Mouse (Mus musculus): ENCODE measurements around the gene Them5. TPM values are rescaled to one million over a fixed set of nuclear protein-coding genes. Genes with fewer than 3 reads are reported as not detected.

Them5 gene
- polyA plus RNA-seq, 1 experiment from 2014 or later: not detected

DNA sequence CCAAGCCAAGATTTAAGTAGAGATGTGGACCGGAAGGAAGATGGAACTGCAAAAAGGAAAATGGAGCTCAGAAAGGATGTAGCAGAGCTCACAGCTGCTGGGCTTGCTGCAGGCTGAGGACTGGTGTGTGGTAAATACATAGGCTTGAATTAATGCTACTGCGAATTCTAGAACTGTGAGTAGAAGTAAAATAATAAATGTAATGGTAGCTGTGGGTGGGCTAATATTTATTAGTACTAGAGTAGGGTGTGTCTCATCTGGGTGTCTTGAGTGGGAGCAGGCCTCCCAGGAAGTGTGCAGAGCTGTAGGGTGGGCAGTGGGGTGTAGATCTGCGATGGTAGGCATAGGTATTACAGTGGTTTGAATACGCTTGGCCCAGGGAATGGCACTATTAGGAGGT is 7.5 kb upstream of the Them5 start:
- no peaks in the 10 kb centered on the region for H3K4me1 ChIP-seq (ENCODE audit: control insufficient read depth, insufficient read depth, low read length)
- H3K9me3 ChIP-seq (ENCODE audit: control insufficient read depth, low read length): no peaks in the 10 kb centered on the region
- ATAC-seq (ENCODE audit: insufficient number of reproducible peaks, low FRiP score, low TSS enrichment, low read depth) (no peak), DNase-seq (ENCODE audit: low spot score) (no peak)
- H3K4me3 ChIP-seq (ENCODE audit: low read depth, low read length): no peak overlapping the region
- H3K9ac ChIP-seq (ENCODE audit: low read length): no peak overlapping the region
- no peaks in the 10 kb centered on the region for H3K36me3 ChIP-seq (ENCODE audit: control insufficient read depth, insufficient read depth, low read length)
- WGBS: 95% methylated on average over 4 of the region's 4 CpGs
- no peak overlapping the region for H3K4me2 ChIP-seq (ENCODE audit: low read depth, severe bottlenecking)
- H3K27ac ChIP-seq (replicated peaks; ENCODE audit: low read depth, low read length): no peak overlapping the region
- no peaks in the 10 kb centered on the region for H3K27me3 ChIP-seq (ENCODE audit: control insufficient read depth, insufficient read depth, low read length)

DNA sequence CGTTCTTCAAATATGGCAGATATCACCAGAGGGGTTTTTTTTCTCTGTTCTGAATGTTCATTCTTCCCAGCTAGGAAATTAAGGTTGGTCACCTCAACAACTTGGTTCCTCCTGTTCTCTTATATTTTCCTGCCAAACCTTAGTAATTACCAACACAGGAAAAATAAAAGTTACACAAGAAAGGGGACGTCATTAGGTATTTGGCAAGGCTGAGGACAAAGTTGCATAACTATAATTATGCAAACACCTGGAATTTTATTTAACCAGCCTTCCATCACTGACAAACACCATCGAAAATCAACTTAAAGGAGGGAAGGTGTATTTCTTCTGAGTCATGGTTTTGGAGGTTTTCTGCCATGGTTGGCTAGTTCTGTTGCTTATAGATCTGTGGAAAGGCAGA is 3.4 kb upstream of the Them5 start:
- Histone ChIP-seq H3K36me3 (ENCODE audit: control insufficient read depth, insufficient read depth, low read length) (no peaks in the 10 kb centered on the region), H3K9me3 (ENCODE audit: control insufficient read depth, low read length) (no peaks in the 10 kb centered on the region), H3K27ac (replicated peaks; ENCODE audit: low read depth, low read length) (no peak overlapping the region), H3K4me2 (ENCODE audit: low read depth, severe bottlenecking) (no peak overlapping the region), H3K4me3 (ENCODE audit: low read depth, low read length) (no peak overlapping the region), H3K4me1 (ENCODE audit: control insufficient read depth, insufficient read depth, low read length) (no peaks in the 10 kb centered on the region), H3K9ac (ENCODE audit: low read length) (no peak overlapping the region), H3K27me3 (ENCODE audit: control insufficient read depth, insufficient read depth, low read length) (no peaks in the 10 kb centered on the region)
- 86% methylated on average over 3 of the region's 3 CpGs for WGBS
- DNase-seq (ENCODE audit: low spot score) (no peak), ATAC-seq (ENCODE audit: insufficient number of reproducible peaks, low FRiP score, low TSS enrichment, low read depth) (no peak)

DNA sequence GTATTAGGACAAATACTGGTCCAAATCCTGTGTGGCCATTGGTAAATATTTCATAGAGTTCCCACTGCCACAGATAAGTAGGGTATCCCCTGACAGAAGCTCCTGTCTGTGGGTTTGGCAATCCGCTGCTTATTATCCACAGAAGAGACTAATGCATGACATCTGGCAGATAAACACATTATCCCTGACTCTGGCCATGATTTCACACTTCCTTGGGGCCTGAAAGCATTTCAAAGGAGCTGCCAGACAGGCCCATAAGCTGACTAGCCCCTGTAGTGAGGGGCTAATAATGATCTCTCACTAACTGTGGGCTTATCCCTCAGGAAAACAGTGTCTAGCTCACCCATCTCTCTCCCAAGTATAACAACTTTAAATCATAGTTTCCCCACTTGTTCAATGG is 653 bp downstream of the Them5 start:
- no peak for ATAC-seq (ENCODE audit: insufficient number of reproducible peaks, low FRiP score, low TSS enrichment, low read depth)
- Histone ChIP-seq H3K9me3 (ENCODE audit: control insufficient read depth, low read length) (no peaks in the 10 kb centered on the region), H3K4me3 (ENCODE audit: low read depth, low read length) (no peak overlapping the region), H3K27ac (replicated peaks; ENCODE audit: low read depth, low read length) (no peak overlapping the region), H3K27me3 (ENCODE audit: control insufficient read depth, insufficient read depth, low read length) (no peaks in the 10 kb centered on the region), H3K4me1 (ENCODE audit: control insufficient read depth, insufficient read depth, low read length) (no peaks in the 10 kb centered on the region), H3K9ac (ENCODE audit: low read length) (no peak overlapping the region), H3K4me2 (ENCODE audit: low read depth, severe bottlenecking) (no peak overlapping the region), H3K36me3 (ENCODE audit: control insufficient read depth, insufficient read depth, low read length) (no peaks in the 10 kb centered on the region)
- 52% methylated on average over 1 of the region's 1 CpGs for WGBS
- no peak for DNase-seq (ENCODE audit: low spot score)

DNA sequence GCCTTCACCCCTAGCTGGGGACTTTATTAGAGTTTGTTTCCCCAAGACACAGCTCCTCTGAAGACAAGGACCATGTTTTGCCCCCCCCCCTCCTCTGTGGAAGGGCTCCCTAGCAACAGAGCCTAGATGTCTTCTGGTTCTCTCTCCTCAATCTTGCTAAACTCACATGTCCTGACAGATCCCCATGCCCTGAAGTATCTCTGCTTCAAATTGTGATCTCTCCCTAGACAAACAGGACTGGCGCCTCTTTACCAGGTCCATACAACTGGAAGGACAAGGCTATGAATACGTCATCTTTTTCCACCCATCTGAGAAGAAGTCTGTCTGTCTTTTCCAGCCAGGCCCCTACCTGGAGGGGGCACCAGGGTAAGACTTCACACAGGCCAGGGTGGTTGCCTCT is 2.3 kb downstream of the Them5 start:
- H3K4me2 ChIP-seq (ENCODE audit: low read depth, severe bottlenecking): no peak overlapping the region
- 87% methylated on average over 2 of the region's 2 CpGs for WGBS
- DNase-seq (ENCODE audit: low spot score): no peak
- H3K36me3 ChIP-seq (ENCODE audit: control insufficient read depth, insufficient read depth, low read length): no peaks in the 10 kb centered on the region
- H3K27ac ChIP-seq (replicated peaks; ENCODE audit: low read depth, low read length): no peak overlapping the region
- no peak overlapping the region for H3K4me3 ChIP-seq (ENCODE audit: low read depth, low read length)
- no peaks in the 10 kb centered on the region for H3K4me1 ChIP-seq (ENCODE audit: control insufficient read depth, insufficient read depth, low read length)
- no peaks in the 10 kb centered on the region for H3K9me3 ChIP-seq (ENCODE audit: control insufficient read depth, low read length)
- no peaks in the 10 kb centered on the region for H3K27me3 ChIP-seq (ENCODE audit: control insufficient read depth, insufficient read depth, low read length)
- H3K9ac ChIP-seq (ENCODE audit: low read length): no peak overlapping the region
- no peak for ATAC-seq (ENCODE audit: insufficient number of reproducible peaks, low FRiP score, low TSS enrichment, low read depth)

DNA sequence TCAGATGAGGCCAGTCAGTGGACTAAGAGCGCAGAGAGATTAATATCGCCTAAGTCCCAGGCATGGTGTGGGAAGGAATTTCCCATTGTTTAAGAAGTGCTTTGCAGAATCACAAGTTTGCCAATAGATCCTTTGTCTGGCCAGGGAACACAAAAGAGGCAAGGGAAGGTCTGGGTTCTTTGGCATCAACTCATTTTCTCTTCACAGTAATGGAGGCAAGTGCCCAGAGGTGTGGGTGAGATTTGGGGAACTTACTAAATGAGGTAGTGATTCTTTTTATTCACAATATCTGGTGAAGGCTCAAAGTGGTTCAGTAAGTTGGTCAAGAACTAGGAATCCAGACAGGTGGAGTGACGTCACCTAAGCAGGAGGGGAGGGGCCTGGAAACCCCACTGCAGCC is 3.0 kb downstream of the Them5 start:
- ATAC-seq (ENCODE audit: insufficient number of reproducible peaks, low FRiP score, low TSS enrichment, low read depth) (no peak), DNase-seq (ENCODE audit: low spot score) (no peak)
- H3K36me3 ChIP-seq (ENCODE audit: control insufficient read depth, insufficient read depth, low read length): no peaks in the 10 kb centered on the region
- no peak overlapping the region for H3K4me3 ChIP-seq (ENCODE audit: low read depth, low read length)
- H3K4me2 ChIP-seq (ENCODE audit: low read depth, severe bottlenecking): no peak overlapping the region
- no peaks in the 10 kb centered on the region for H3K9me3 ChIP-seq (ENCODE audit: control insufficient read depth, low read length)
- no peaks in the 10 kb centered on the region for H3K27me3 ChIP-seq (ENCODE audit: control insufficient read depth, insufficient read depth, low read length)
- no peak overlapping the region for H3K27ac ChIP-seq (replicated peaks; ENCODE audit: low read depth, low read length)
- no peak overlapping the region for H3K9ac ChIP-seq (ENCODE audit: low read length)
- H3K4me1 ChIP-seq (ENCODE audit: control insufficient read depth, insufficient read depth, low read length): no peaks in the 10 kb centered on the region
- WGBS: 75% methylated on average over 3 of the region's 3 CpGs

DNA sequence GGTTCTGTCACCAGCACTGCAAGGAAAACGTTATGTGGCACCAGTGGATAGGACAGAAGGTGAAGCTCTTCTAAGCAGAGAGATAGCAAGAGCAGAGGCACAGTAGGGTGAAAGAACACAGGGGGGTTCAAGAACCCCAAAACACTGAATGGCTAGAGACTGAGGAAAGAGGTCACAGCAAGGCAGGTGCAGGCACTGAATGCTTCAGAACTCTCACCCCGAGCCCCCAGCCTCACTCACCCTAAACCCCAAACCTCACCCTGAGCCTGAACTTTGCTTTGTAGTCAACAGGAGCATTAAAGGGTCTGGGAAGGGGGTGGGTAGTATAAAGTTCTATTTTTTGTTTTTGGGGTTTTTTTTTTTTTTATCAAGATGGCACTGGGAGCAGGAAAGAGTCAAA is 6.2 kb downstream of the Them5 start:
- 87% methylated on average over 2 of the region's 2 CpGs for WGBS
- Histone ChIP-seq H3K4me1 (ENCODE audit: control insufficient read depth, insufficient read depth, low read length) (no peaks in the 10 kb centered on the region), H3K4me3 (ENCODE audit: low read depth, low read length) (no peak overlapping the region), H3K27me3 (ENCODE audit: control insufficient read depth, insufficient read depth, low read length) (no peaks in the 10 kb centered on the region), H3K4me2 (ENCODE audit: low read depth, severe bottlenecking) (no peak overlapping the region), H3K9ac (ENCODE audit: low read length) (no peak overlapping the region), H3K9me3 (ENCODE audit: control insufficient read depth, low read length) (no peaks in the 10 kb centered on the region), H3K36me3 (ENCODE audit: control insufficient read depth, insufficient read depth, low read length) (no peaks in the 10 kb centered on the region), H3K27ac (replicated peaks; ENCODE audit: low read depth, low read length) (no peak overlapping the region)
- DNase-seq (ENCODE audit: low spot score): no peak
- ATAC-seq (ENCODE audit: insufficient number of reproducible peaks, low FRiP score, low TSS enrichment, low read depth): no peak

DNA sequence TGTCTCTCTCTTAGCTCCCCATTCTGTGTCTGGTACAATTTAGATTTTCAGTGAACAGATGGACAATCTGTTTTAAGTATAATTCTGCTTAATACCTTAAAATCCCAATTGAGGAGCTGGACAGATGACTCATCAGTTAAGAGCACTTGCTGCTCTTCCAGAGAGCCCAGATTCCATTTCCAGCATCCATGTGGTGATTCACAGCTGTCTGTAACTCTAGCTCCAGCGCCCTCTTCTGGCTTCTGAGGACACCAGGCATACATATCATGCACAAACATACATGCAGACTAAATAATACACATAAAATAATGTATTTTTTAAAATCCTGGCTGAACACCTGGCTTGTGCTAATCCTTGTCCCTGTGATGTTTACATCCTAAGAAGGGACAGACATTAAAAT is 18.9 kb downstream of the Them5 start:
- H3K4me1 ChIP-seq (ENCODE audit: control insufficient read depth, insufficient read depth, low read length): no peaks in the 10 kb centered on the region
- no peak overlapping the region for H3K27ac ChIP-seq (replicated peaks; ENCODE audit: low read depth, low read length)
- ATAC-seq (ENCODE audit: insufficient number of reproducible peaks, low FRiP score, low TSS enrichment, low read depth) (no peak), DNase-seq (ENCODE audit: low spot score) (no peak)
- whole genome bisulfite sequencing: 0% methylated on average over 1 of the region's 1 CpGs
- no peak overlapping the region for H3K4me2 ChIP-seq (ENCODE audit: low read depth, severe bottlenecking)
- no peak overlapping the region for H3K4me3 ChIP-seq (ENCODE audit: low read depth, low read length)
- no peak overlapping the region for H3K9ac ChIP-seq (ENCODE audit: low read length)
- peaks cover 4% of the 10 kb centered on the region; the same call in 1 of the 2 replicates for H3K9me3 ChIP-seq (ENCODE audit: control insufficient read depth, low read length)
- H3K27me3 ChIP-seq (ENCODE audit: control insufficient read depth, insufficient read depth, low read length): peaks cover 36% of the 10 kb centered on the region
- H3K36me3 ChIP-seq (ENCODE audit: control insufficient read depth, insufficient read depth, low read length): no peaks in the 10 kb centered on the region

DNA sequence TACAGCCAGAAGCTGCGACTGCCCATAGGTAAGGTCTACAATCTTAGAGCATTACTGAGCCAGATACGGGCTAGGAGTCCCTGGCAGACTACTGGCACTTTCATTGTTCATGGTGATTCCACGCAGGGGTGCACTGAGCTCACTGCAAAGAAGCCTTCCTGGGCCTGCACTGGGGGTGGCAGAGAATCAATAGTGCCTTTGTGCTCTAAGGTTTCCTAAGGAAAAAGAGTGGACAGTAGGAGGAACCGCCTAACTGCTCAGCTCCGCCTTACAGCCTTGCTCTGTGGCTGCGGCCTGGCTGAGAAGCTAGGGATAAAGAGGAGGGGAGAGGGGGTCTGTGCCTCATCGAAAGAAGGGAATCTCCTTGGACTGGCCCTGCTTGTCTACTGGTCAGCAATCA is 20.2 kb downstream of the Them5 start, which contains the start of gene C2cd4d:
Gene C2cd4d (plus strand): TSS at position 301 of the 400 bp plus-strand sequence.
- H3K4me3 ChIP-seq (ENCODE audit: low read depth, low read length): peak within 1 kb of the TSS; percentile 50
- H3K4me1 ChIP-seq (ENCODE audit: control insufficient read depth, insufficient read depth, low read length): no peaks in the 10 kb centered on the region
- H3K27me3 ChIP-seq (ENCODE audit: control insufficient read depth, insufficient read depth, low read length): peaks cover 40% of the 10 kb centered on the region
- no peak within 1 kb of the TSS for H3K27ac ChIP-seq (replicated peaks; ENCODE audit: low read depth, low read length)
- WGBS: 57% methylated on average over 7 of the region's 7 CpGs
- peaks cover 4% of the 10 kb centered on the region; the same call in 1 of the 2 replicates for H3K9me3 ChIP-seq (ENCODE audit: control insufficient read depth, low read length)
- H3K9ac ChIP-seq (ENCODE audit: low read length): peak within 1 kb of the TSS; percentile 76
- H3K4me2 ChIP-seq (ENCODE audit: low read depth, severe bottlenecking): peak within 1 kb of the TSS; percentile 92
- no peaks in the 10 kb centered on the region for H3K36me3 ChIP-seq (ENCODE audit: control insufficient read depth, insufficient read depth, low read length)
- DNase-seq (ENCODE audit: low spot score): no peak
- no peak for ATAC-seq (ENCODE audit: insufficient number of reproducible peaks, low FRiP score, low TSS enrichment, low read depth)
